Mouse (Mus musculus) C2C12 (cell line): ENCODE data around the gene Pla2r1.

ENCODE experiments used
- CEBPB ChIP-seq: IDR thresholded peaks from one replicate; pipeline ENCODE4 v1.6.1; 2011; ENCODE audit warnings: low read depth, mild to moderate bottlenecking, control low read depth, moderate library complexity
- CTCF ChIP-seq: IDR thresholded peaks from one replicate; pipeline ENCODE4 v1.5.1; 2011; ENCODE audit not compliant: control insufficient read depth, insufficient read depth, insufficient read length
- MAX ChIP-seq: IDR thresholded peaks from one replicate; pipeline ENCODE4 v1.6.1; 2011; ENCODE audit warnings: mild to moderate bottlenecking, control low read depth
- MYOD1 ChIP-seq: IDR thresholded peaks from one replicate; pipeline ENCODE4 v1.6.1; 2011; ENCODE audit warnings: low read depth; ENCODE audit not compliant: control insufficient read depth, insufficient read length
- USF1 ChIP-seq: IDR thresholded peaks from one replicate; pipeline ENCODE4 v1.6.1; 2011; ENCODE audit warnings: low read depth, mild to moderate bottlenecking, control low read depth, moderate library complexity

DNA sequence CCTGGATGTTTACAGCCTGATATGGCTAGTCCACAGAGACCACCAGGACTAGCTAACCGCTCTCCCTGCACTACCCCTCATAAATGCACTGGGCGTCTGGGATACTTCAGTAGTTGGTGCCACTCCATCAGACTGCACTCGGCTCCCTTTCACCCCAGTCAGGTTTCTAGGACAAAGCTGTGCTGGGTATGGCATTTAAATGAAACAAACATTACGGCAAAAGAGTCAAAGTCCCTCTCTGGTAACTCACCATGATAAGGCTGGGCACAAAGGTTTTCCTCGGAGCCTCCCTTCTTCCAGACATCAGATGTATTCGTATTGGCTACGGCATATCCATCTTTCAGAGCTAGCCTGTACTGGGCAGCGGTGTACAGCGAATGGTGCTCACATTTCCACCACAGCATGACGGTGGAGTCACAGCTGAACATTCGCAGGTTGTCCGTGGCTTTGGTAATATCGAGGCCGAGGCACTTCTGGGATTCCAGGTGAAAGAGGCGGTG is 177.4 kb downstream of the Pla2r1 start:
- TF ChIP-seq CTCF (no peak), MAX (no peak), USF1 (no peak), CEBPB (no peak), MYOD1 (no peak)
